Mouse (Mus musculus): ENCODE measurements around the gene Gfod1. TPM values are rescaled to one million over a fixed set of nuclear protein-coding genes. Genes with fewer than 3 reads are reported as not detected.

Gfod1 gene
- polyA plus RNA-seq, 1 experiment from 2014 or later, result 2.3 TPM

- Histone ChIP-seq H3K36me3 (no peaks in the 10 kb centered on the region), H3K4me1 (peaks cover 34% of the 10 kb centered on the region), H3K4me3 (no peak overlapping the region), H3K27ac (replicated peaks) (peak overlapping the region; percentile 47), H3K9me3 (no peaks in the 10 kb centered on the region), H3K27me3 (no peaks in the 10 kb centered on the region), H3K9ac (replicated peaks) (no peak overlapping the region), H3K4me2 (replicated peaks) (no peak overlapping the region)
- 85% methylated on average over 3 of the region's 3 CpGs for WGBS
- no peak; the same call in 1 of the 2 replicates for ATAC-seq (replicated peaks)
These were observed 68.4 kb downstream of the Gfod1 start for GRCm38 (mm10) chr13:43235586-43235910.

- 0 out of 2 replicates have a peak, but pooled peaks have one; percentile 51 for ATAC-seq (replicated peaks)
- no peak overlapping the region for H3K4me3 ChIP-seq
- no peaks in the 10 kb centered on the region for H3K9me3 ChIP-seq
- no peak overlapping the region for H3K9ac ChIP-seq (replicated peaks)
- no peaks in the 10 kb centered on the region for H3K27me3 ChIP-seq
- 69% methylated on average over 9 of the region's 9 CpGs for WGBS
- peak overlapping the region; percentile 47 for H3K27ac ChIP-seq (replicated peaks)
- no peak overlapping the region for H3K4me2 ChIP-seq (replicated peaks)
- H3K4me1 ChIP-seq, result peaks cover 35% of the 10 kb centered on the region
- H3K36me3 ChIP-seq, result no peaks in the 10 kb centered on the region
These were observed 68.9 kb downstream of the Gfod1 start for GRCm38 (mm10) chr13:43234869-43235585.

DNA sequence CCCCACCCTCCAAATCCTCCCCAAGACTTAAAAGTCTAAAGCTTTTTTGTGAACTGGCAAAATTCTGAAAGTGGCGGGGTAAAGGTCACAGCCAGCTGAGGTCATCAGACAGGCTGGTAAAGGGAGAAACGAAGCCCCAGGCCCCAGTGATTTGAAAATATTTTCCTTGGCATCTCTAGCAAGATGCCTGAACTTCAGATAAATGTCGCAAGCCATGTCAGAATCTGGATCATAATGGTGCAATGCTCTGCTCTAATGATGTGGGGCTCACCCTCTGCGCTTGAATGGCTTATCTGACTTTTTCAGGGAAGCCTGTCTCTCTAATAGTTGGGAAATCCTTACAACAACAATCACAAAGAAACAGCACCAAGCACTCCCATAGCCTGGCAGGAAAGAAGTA is 70.6 kb downstream of the Gfod1 start:
- 80% methylated on average over 4 of the region's 4 CpGs for WGBS
- H3K27ac ChIP-seq (replicated peaks), result no peak overlapping the region
- H3K27me3 ChIP-seq, result no peaks in the 10 kb centered on the region
- H3K9ac ChIP-seq (replicated peaks), result no peak overlapping the region
- H3K36me3 ChIP-seq, result no peaks in the 10 kb centered on the region
- no peak for ATAC-seq (replicated peaks)
- no peak overlapping the region for H3K4me3 ChIP-seq
- H3K4me1 ChIP-seq, result peaks cover 27% of the 10 kb centered on the region
- no peak overlapping the region for H3K4me2 ChIP-seq (replicated peaks)
- no peaks in the 10 kb centered on the region for H3K9me3 ChIP-seq

GRCm38 (mm10) chr13:43231965-43232860 is 71.8 kb downstream of the Gfod1 start:
- H3K36me3 ChIP-seq, result no peaks in the 10 kb centered on the region
- H3K27ac ChIP-seq (replicated peaks), result no peak overlapping the region; the same call in 1 of the 2 replicates
- 46% methylated on average over 13 of the region's 13 CpGs for WGBS
- H3K4me1 ChIP-seq, result peaks cover 27% of the 10 kb centered on the region
- H3K4me3 ChIP-seq, result no peak overlapping the region
- no peak overlapping the region for H3K9ac ChIP-seq (replicated peaks)
- H3K27me3 ChIP-seq, result no peaks in the 10 kb centered on the region
- ATAC-seq (replicated peaks), result no peak
- no peak overlapping the region for H3K4me2 ChIP-seq (replicated peaks)
- H3K9me3 ChIP-seq, result no peaks in the 10 kb centered on the region

- Histone ChIP-seq H3K27ac (replicated peaks) (peak overlapping the region; percentile 67), H3K9ac (replicated peaks) (no peak overlapping the region), H3K4me1 (peaks cover 27% of the 10 kb centered on the region), H3K9me3 (no peaks in the 10 kb centered on the region), H3K36me3 (no peaks in the 10 kb centered on the region), H3K4me2 (replicated peaks) (no peak overlapping the region), H3K4me3 (no peak overlapping the region), H3K27me3 (no peaks in the 10 kb centered on the region)
- no peak for ATAC-seq (replicated peaks)
- WGBS, result 74% methylated on average over 4 of the region's 4 CpGs
These were observed 73.1 kb downstream of the Gfod1 start for GRCm38 (mm10) chr13:43230842-43231241.

DNA sequence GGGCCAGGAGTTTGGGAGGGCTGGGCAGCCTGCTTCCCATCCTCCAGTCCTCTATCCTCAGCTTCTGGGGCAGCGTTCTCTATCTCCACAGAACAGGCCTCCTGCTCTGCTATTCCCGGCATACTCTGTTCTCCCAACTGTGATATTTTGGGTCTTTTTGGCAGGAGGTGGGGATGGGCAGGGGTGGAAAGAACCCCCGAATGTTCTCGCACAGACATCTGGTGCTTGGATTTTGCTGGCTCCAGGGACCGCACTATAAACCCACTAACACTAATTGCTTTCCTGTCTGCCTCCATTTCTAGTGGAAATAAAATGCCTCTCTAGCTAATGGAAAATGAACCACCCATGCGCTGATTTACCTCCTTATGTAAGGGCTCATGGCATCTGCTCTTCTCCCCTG is 73.7 kb downstream of the Gfod1 start:
- no peak overlapping the region for H3K4me2 ChIP-seq (replicated peaks)
- H3K4me3 ChIP-seq, result no peak overlapping the region
- H3K4me1 ChIP-seq, result peaks cover 22% of the 10 kb centered on the region
- WGBS, result 60% methylated on average over 6 of the region's 6 CpGs
- H3K27me3 ChIP-seq, result no peaks in the 10 kb centered on the region
- no peaks in the 10 kb centered on the region for H3K36me3 ChIP-seq
- H3K9me3 ChIP-seq, result no peaks in the 10 kb centered on the region
- H3K9ac ChIP-seq (replicated peaks), result no peak overlapping the region
- peak overlapping the region; percentile 67 for H3K27ac ChIP-seq (replicated peaks)
- ATAC-seq (replicated peaks), result peak; percentile 53; the same call in 1 of the 2 replicates

- no peak overlapping the region for H3K9ac ChIP-seq (replicated peaks)
- no peak overlapping the region for H3K4me2 ChIP-seq (replicated peaks)
- no peaks in the 10 kb centered on the region for H3K36me3 ChIP-seq
- 90% methylated on average over 3 of the region's 3 CpGs for WGBS
- H3K4me3 ChIP-seq, result no peak overlapping the region
- H3K4me1 ChIP-seq, result peaks cover 17% of the 10 kb centered on the region
- ATAC-seq (replicated peaks), result no peak
- no peaks in the 10 kb centered on the region for H3K27me3 ChIP-seq
- H3K27ac ChIP-seq (replicated peaks), result peak overlapping the region; percentile 67
- H3K9me3 ChIP-seq, result no peaks in the 10 kb centered on the region
These were observed 74.2 kb downstream of the Gfod1 start for GRCm38 (mm10) chr13:43229767-43230166.

DNA sequence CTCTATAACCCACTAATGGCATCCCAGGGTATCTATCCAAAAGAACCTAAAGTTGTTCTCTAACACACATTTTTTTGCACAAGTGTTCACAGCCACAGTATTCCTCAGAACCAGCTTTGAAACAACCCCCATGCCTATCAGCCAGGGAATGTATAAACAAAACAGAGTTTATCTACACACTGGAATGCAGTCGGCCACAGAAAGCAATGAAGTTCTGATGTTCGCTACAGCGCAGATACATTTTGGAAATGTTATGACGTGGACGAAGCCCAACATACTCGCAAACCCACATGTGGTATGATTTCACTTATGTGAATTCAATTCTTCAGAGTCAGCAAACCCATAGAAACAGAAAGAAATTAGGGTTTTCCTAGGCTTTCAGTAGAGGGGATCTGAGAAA is 75.8 kb downstream of the Gfod1 start:
- no peak for ATAC-seq (replicated peaks)

DNA sequence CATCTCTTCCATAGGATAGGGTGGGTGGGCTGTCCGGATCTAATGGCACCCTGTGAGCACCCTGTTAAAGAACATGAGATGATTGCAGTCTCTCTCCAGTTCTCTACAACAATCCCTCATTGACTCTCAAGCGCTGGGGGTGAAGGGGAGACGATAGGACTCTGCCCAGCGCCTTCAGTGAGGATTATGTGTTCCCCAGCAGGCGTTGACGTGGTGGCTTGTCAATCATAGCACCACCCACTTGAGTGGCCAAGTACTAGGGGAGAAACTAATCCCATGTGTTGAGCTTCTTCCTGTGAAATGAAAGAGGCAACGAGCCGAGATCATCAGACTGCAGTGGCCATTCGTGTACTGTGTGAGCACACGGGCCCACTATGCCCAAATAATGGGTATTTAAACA is 77.9 kb downstream of the Gfod1 start:
- Histone ChIP-seq H3K36me3 (no peaks in the 10 kb centered on the region), H3K27me3 (no peaks in the 10 kb centered on the region), H3K27ac (replicated peaks) (no peak overlapping the region), H3K4me3 (no peak overlapping the region), H3K9me3 (no peaks in the 10 kb centered on the region), H3K4me2 (replicated peaks) (no peak overlapping the region), H3K4me1 (peaks cover 9% of the 10 kb centered on the region), H3K9ac (replicated peaks) (no peak overlapping the region)
- 63% methylated on average over 10 of the region's 10 CpGs for WGBS
- ATAC-seq (replicated peaks), result no peak

More for the DNA sequence above, 75.8 kb downstream of the Gfod1 start:
- no peak overlapping the region for H3K27ac ChIP-seq (replicated peaks)
- no peaks in the 10 kb centered on the region for H3K9me3 ChIP-seq
- no peaks in the 10 kb centered on the region for H3K36me3 ChIP-seq
- H3K27me3 ChIP-seq, result no peaks in the 10 kb centered on the region
- H3K4me2 ChIP-seq (replicated peaks), result no peak overlapping the region
- H3K4me1 ChIP-seq, result peaks cover 17% of the 10 kb centered on the region
- no peak overlapping the region for H3K4me3 ChIP-seq
- no peak overlapping the region for H3K9ac ChIP-seq (replicated peaks)
- 94% methylated on average over 6 of the region's 6 CpGs for WGBS

GRCm38 (mm10) chr13:43225161-43225560 is 78.8 kb downstream of the Gfod1 start:
- Histone ChIP-seq H3K27me3 (no peaks in the 10 kb centered on the region), H3K27ac (replicated peaks) (no peak overlapping the region), H3K36me3 (no peaks in the 10 kb centered on the region), H3K4me2 (replicated peaks) (no peak overlapping the region), H3K9ac (replicated peaks) (no peak overlapping the region), H3K4me1 (peaks cover 1% of the 10 kb centered on the region; the same call in 1 of the 2 replicates), H3K4me3 (no peak overlapping the region), H3K9me3 (no peaks in the 10 kb centered on the region)
- ATAC-seq (replicated peaks), result no peak
- WGBS, result 76% methylated on average over 5 of the region's 5 CpGs

GRCm38 (mm10) chr13:43222084-43222483 is 81.9 kb downstream of the Gfod1 start:
- 80% methylated on average over 1 of the region's 1 CpGs for WGBS
- no peaks in the 10 kb centered on the region for H3K4me1 ChIP-seq
- ATAC-seq (replicated peaks), result no peak
- no peak overlapping the region for H3K4me2 ChIP-seq (replicated peaks)
- no peaks in the 10 kb centered on the region for H3K36me3 ChIP-seq
- H3K9me3 ChIP-seq, result no peaks in the 10 kb centered on the region
- H3K4me3 ChIP-seq, result no peak overlapping the region
- no peaks in the 10 kb centered on the region for H3K27me3 ChIP-seq
- no peak overlapping the region for H3K9ac ChIP-seq (replicated peaks)
- no peak overlapping the region for H3K27ac ChIP-seq (replicated peaks)

- Histone ChIP-seq H3K4me2 (replicated peaks) (no peak overlapping the region), H3K4me1 (no peaks in the 10 kb centered on the region), H3K27me3 (no peaks in the 10 kb centered on the region), H3K27ac (replicated peaks) (no peak overlapping the region), H3K9ac (replicated peaks) (no peak overlapping the region), H3K4me3 (no peak overlapping the region), H3K36me3 (no peaks in the 10 kb centered on the region), H3K9me3 (no peaks in the 10 kb centered on the region)
- 91% methylated on average over 6 of the region's 6 CpGs for whole genome bisulfite sequencing
- no peak for ATAC-seq (replicated peaks)
These were observed 82.7 kb downstream of the Gfod1 start for GRCm38 (mm10) chr13:43221290-43221689.

Data from forebrain, embryonic 15.5 days (tissue).